Mouse (Mus musculus) layer of hippocampus, adult 9-11 months (tissue): ENCODE measurements around the gene Gm14085.

Experiments
- DNase-seq: peaks from one replicate; pipeline ENCODE4 v3.0.0; 2022

Gene Gm14085

DNA sequence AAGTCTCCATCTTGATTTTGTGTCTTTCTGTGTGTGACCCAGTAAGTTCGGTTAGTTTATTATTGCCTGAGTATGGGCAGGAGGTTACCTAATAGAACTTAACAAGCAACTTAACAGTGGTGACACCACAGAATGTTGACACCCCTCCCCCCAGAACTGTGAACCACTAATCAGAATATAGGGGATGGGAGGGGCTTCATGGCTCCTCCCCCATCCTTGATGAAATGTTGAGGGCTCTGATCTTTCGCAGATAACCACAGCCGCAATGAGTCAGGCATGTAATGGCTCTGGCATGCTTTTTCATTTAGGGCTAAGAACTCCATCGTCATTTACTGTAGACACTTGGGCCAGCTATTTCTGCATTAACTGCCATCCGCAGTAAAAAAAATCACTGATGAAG is 76.5 kb downstream of the Gm14085 start:
- no peak for DNase-seq

GRCm38 (mm10) chr2:122562251-122562650 is 77.5 kb downstream of the Gm14085 start:
- no peak for DNase-seq

DNA sequence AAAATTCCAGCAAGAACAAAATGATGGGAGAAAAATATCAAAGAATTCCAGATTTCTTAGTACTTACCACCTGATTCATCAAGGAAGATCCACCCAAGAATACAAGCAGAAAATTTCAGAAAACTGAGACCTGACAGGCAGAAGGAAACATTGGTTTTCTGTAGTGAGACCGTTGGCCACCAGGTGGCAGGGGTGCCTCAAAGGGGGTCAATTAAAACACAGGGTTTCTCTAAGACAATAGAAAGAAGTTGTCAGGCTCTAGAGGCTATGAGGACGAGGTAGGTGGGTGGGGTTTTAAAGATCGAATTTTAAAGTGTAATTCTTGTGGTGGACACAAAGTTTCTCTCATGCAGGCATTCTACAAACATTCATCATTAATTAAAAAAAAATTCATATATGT is 84.7 kb downstream of the Gm14085 start:
- no peak for DNase-seq

DNA sequence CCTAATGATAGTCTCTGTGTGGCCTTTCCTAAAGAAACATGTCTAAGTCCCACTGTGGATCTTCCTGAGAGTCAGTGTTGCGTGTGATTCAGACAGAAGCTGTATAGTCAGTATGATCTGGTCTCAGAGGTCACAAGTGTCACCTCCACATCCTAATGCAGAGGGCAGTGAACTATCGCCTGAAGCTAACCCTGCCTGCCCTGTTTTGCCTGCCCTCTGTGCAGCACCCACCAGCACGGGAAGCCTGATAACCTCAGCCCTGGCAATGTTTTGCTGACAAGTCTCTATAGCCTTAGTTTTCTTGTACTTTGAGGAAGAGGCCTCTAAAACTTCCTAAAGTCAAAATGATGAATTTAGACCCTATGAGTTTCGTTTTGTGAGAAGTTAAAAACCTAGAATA is 85.7 kb downstream of the Gm14085 start:
- DNase-seq: no peak

DNA sequence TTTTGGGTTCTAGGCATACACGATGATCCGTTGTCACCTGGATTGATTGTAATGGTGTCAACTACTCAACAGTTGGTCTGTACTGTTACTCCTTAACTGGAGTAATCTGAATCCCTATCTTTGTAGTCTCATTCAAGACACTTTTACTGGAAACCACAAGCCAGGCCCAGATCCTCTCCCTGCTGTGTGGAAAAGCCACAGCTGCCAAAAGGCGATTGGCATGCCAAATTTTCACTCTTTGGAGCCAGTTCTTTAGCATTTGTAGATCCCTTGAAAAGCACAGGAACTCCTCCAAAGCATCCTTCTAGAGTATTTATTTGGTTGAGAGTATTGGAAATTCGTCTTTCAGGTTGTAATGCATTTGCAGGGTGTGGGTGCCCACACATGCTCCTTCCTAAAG is 86.6 kb downstream of the Gm14085 start:
- no peak for DNase-seq

DNA sequence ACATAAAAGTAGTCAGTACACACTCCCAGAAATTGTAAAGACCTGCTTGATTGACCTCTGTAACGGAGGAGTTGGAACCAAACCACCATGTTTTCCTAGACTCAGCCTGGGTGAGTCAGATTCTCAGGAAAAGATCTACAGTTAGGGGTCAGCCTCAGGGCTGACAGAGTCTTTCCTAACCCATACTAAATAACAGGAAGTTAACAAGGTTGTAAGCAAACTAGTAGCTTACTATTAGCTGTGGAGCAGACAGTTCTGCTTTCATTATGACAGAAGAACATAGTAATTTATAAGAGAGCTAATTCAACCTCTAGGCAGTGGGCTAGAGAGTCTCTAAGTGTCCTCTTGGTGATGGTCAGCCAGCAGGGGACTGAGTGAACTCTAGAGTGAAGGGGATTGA is 87.7 kb downstream of the Gm14085 start:
- DNase-seq: no peak

- no peak for DNase-seq
Measured at GRCm38 (mm10) chr2:122575470-122575869, 90.7 kb downstream of the Gm14085 start.

GRCm38 (mm10) chr2:122576295-122576694 is 91.6 kb downstream of the Gm14085 start:
- DNase-seq: no peak

DNA sequence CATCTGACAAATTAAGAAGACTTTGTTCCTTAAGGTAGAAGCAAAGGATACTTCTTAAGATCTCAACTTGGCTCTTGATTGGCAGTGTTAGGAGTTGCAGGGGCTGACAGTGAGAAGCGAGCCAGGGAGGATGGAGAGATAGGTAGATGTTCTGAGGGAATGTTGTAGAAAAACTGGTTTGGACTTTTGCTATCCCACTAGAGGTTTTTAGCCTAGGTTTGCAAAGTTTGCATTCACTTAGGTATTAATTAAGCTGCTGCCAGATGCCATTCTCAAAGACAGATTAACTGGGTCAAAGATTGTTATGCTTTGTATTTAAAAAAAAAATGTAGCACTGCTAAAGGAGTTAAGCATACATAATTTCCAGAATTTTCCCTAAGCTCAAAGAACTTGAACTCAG is 92.6 kb downstream of the Gm14085 start:
- DNase-seq: no peak
